Mouse (Mus musculus) megakaryocyte, embryonic 14.5 days (primary cell): Measurements from ENCODE around the gene Slc12a8.

Source experiments
- FLI1 ChIP-seq: IDR thresholded peaks from 2 replicates; pipeline ENCODE4 v1.6.1; 2012; ENCODE audit warnings: low read length, inconsistent platforms, mixed read lengths
- GATA1 ChIP-seq: IDR thresholded peaks from 3 replicates; pipeline ENCODE4 v1.6.1; 2012; ENCODE audit warnings: mixed read lengths, low read length, inconsistent platforms, borderline replicate concordance

GRCm38 (mm10) chr16:33563538-33564013 lies 46.4 kb downstream of the Slc12a8 start:
- TF ChIP-seq GATA1 (no peak), FLI1 (no peak)
